Mouse (Mus musculus): ENCODE measurements around the gene Neurl4.

- no peak for TF ChIP-seq CTCF (IDR thresholded peaks at IDR 0.05; ENCODE audit: borderline replicate concordance, extremely low read depth, insufficient read depth, insufficient read length)
- no peak for TF ChIP-seq POLR2A (IDR thresholded peaks at IDR 0.05; ENCODE audit: borderline replicate concordance, extremely low read depth, insufficient read depth, insufficient read length, poor library complexity, severe bottlenecking)
Observed at GRCm38 (mm10) chr11:69931769-69932168, 30.9 kb downstream of the Neurl4 start.
